Mouse (Mus musculus) heart, adult 2 months (tissue): ENCODE results near the gene 4933434E20Rik. TPM values are rescaled to one million over a fixed set of nuclear protein-coding genes. Genes with fewer than 3 reads are reported as not detected.

ENCODE experiments used
- DNase-seq, 2 experiments: peaks; one replicate each; pipeline ENCODE4 v3.0.0; 2021
- H3K27ac ChIP-seq: fragments of 200-600 bp; 2 replicates; pipeline ENCODE4 v1.8.1; 2022
- H3K27me3 ChIP-seq: fragments of 200-500 bp; 2 replicates; pipeline ENCODE4 v1.6.1; 2012; ENCODE audit warnings: mild to moderate bottlenecking, low read length, inconsistent platforms, mixed read lengths; ENCODE audit not compliant: control insufficient read depth, insufficient read depth
- H3K36me3 ChIP-seq: fragments of 200-500 bp; 2 replicates; pipeline ENCODE4 v1.6.1; 2012; ENCODE audit warnings: low read length, inconsistent platforms; ENCODE audit not compliant: control insufficient read depth, insufficient read depth
- H3K4me1 ChIP-seq: fragments of 200-500 bp; 2 replicates; pipeline ENCODE4 v1.6.1; 2011; ENCODE audit warnings: low read length; ENCODE audit not compliant: control insufficient read depth, insufficient read depth
- H3K4me3 ChIP-seq: fragments of 200-600 bp; 2 replicates; pipeline ENCODE4 v1.8.1; 2022
- H3K79me2 ChIP-seq: fragments of 200-500 bp; replicated peaks from 2 replicates; pipeline ENCODE4 v1.6.1; 2012; ENCODE audit warnings: mild to moderate bottlenecking, inconsistent platforms, low read length, moderate library complexity, mixed read lengths; ENCODE audit not compliant: control insufficient read depth, insufficient read depth
- H3K9ac ChIP-seq: fragments of 200-500 bp; 2 replicates; pipeline ENCODE4 v1.6.1; 2012; ENCODE audit warnings: low read depth, mild to moderate bottlenecking, control low read depth, inconsistent platforms, low read length, mixed read lengths
- CTCF ChIP-seq: fragments of 200-600 bp; IDR thresholded peaks from 2 replicates; pipeline ENCODE4 v1.8.1; 2022; ENCODE audit warnings: antibody characterized with exemption, mild to moderate bottlenecking, moderate library complexity
- EP300 ChIP-seq: fragments of 200-500 bp; IDR thresholded peaks from 2 replicates; pipeline ENCODE4 v1.6.1; 2011; ENCODE audit warnings: low read depth, low read length, control low read depth; ENCODE audit not compliant: insufficient read depth
- POLR2A ChIP-seq: fragments of 200-500 bp; IDR thresholded peaks from 2 replicates; pipeline ENCODE4 v1.6.1; 2011; ENCODE audit warnings: mild to moderate bottlenecking, low read depth, low read length, control low read depth; ENCODE audit not compliant: insufficient read depth
- WGBS: fragments of 180-500 bp; shearing (Covaris S2); methylation state at CpG from one replicate; pipeline ENCODE4 v1.1.7; 2018; 5-methylcytosine and 5-hydroxymethylcytosine counted together
- intact Hi-C: fragments of 180-260 bp; cut with DNase I; formaldehyde crosslinking; loops from one replicate; pipeline ENCODE4 v1.15.1; 2025
- polyA plus RNA-seq: library from polyadenylated mRNA; depleted of rRNA; stranded (reverse); fragments of >200 nt; gene quantifications from 2 replicates; pipeline ENCODE4 v1.2.3, GENCODE M21; 2012
- total RNA-seq, 2 experiments: library from RNA; stranded (reverse); gene quantifications; 2 replicates each; pipeline ENCODE4 v1.2.3; 2021

The 4933434E20Rik gene
- total and polyA plus RNA-seq, 3 experiments: 52.8 to 96.1 (median 81.6) TPM

GRCm38 (mm10) chr3:90083698-90084324 is 32.4 kb downstream of the 4933434E20Rik start:
- Histone ChIP-seq H3K9ac (no peak overlapping the region), H3K27me3 (no peaks in the 10 kb centered on the region), H3K4me3 (peak overlapping the region; percentile 5; the same call in 1 of the 2 replicates), H3K79me2 (peaks cover 9% of the 10 kb centered on the region), H3K36me3 (peaks cover 20% of the 10 kb centered on the region), H3K4me1 (peaks cover 30% of the 10 kb centered on the region), H3K27ac (peak overlapping the region; percentile 10; the same call in 1 of the 2 replicates)
- WGBS: 47% methylated on average over 3 of the region's 3 CpGs
- TF ChIP-seq EP300 (no peak), CTCF (no peak), POLR2A (no peak)
- intact Hi-C loops: no loop called here
- no peak for DNase-seq

GRCm38 (mm10) chr3:90084790-90085189 is 33.4 kb downstream of the 4933434E20Rik start:
- Histone ChIP-seq H3K4me1 (peaks cover 28% of the 10 kb centered on the region), H3K9ac (no peak overlapping the region), H3K79me2 (peaks cover 9% of the 10 kb centered on the region), H3K27ac (peak overlapping the region; percentile 63), H3K4me3 (no peak overlapping the region), H3K27me3 (no peaks in the 10 kb centered on the region), H3K36me3 (peaks cover 20% of the 10 kb centered on the region)
- WGBS: 29% methylated on average over 4 of the region's 4 CpGs
- peak; percentile 32 to 36 for DNase-seq
- intact Hi-C loops: no loop called here
- no peak for TF ChIP-seq EP300
- TF ChIP-seq POLR2A: no peak
- TF ChIP-seq CTCF: no peak

- intact Hi-C loops: no loop called here
- no peaks in the 10 kb centered on the region for H3K27me3 ChIP-seq
- WGBS: 36% methylated on average over 6 of the region's 6 CpGs
- peak overlapping the region; percentile 63 for H3K27ac ChIP-seq
- peak; percentile 44 to 47 for DNase-seq
- H3K36me3 ChIP-seq: peaks cover 20% of the 10 kb centered on the region
- no peak overlapping the region for H3K9ac ChIP-seq
- TF ChIP-seq CTCF: 0 out of 2 replicates have a peak, but pooled peaks have one; percentile 11
- TF ChIP-seq POLR2A: no peak
- peaks cover 28% of the 10 kb centered on the region for H3K4me1 ChIP-seq
- no peak overlapping the region; the same call in 1 of the 2 replicates for H3K4me3 ChIP-seq
- peaks cover 9% of the 10 kb centered on the region for H3K79me2 ChIP-seq
Measured at GRCm38 (mm10) chr3:90085281-90085680, 33.8 kb downstream of the 4933434E20Rik start.

GRCm38 (mm10) chr3:90086068-90086467 is 34.6 kb downstream of the 4933434E20Rik start:
- Histone ChIP-seq H3K4me3 (no peak overlapping the region), H3K4me1 (peaks cover 28% of the 10 kb centered on the region), H3K9ac (no peak overlapping the region), H3K79me2 (peaks cover 9% of the 10 kb centered on the region), H3K36me3 (peaks cover 20% of the 10 kb centered on the region), H3K27ac (peak overlapping the region; percentile 43), H3K27me3 (no peaks in the 10 kb centered on the region)
- TF ChIP-seq POLR2A: no peak
- TF ChIP-seq CTCF: no peak
- no peak for TF ChIP-seq EP300
- intact Hi-C loops: no loop called here
- DNase-seq: no peak
- 41% methylated on average over 5 of the region's 5 CpGs for WGBS

GRCm38 (mm10) chr3:90088617-90089016 is 37.2 kb downstream of the 4933434E20Rik start:
- Histone ChIP-seq H3K27me3 (no peaks in the 10 kb centered on the region), H3K27ac (no peak overlapping the region), H3K4me3 (no peak overlapping the region), H3K4me1 (peaks cover 16% of the 10 kb centered on the region), H3K36me3 (peaks cover 17% of the 10 kb centered on the region), H3K9ac (no peak overlapping the region), H3K79me2 (peaks cover 4% of the 10 kb centered on the region)
- intact Hi-C loops: no loop called here
- DNase-seq: no peak
- TF ChIP-seq POLR2A (no peak), CTCF (no peak), EP300 (no peak)
- 86% methylated on average over 2 of the region's 2 CpGs for WGBS

GRCm38 (mm10) chr3:90090892-90091291 is 39.5 kb downstream of the 4933434E20Rik start:
- Histone ChIP-seq H3K27me3 (no peaks in the 10 kb centered on the region), H3K36me3 (peaks cover 1% of the 10 kb centered on the region), H3K4me1 (peaks cover 2% of the 10 kb centered on the region), H3K9ac (no peak overlapping the region), H3K4me3 (no peak overlapping the region), H3K79me2 (no peaks in the 10 kb centered on the region; the same call in 1 of the 2 replicates), H3K27ac (no peak overlapping the region)
- no peak for DNase-seq
- no peak for TF ChIP-seq EP300
- TF ChIP-seq POLR2A: no peak
- TF ChIP-seq CTCF: no peak
- 52% methylated on average over 6 of the region's 6 CpGs for WGBS
- intact Hi-C loops: no loop called here
